Mouse (Mus musculus) neural tube, embryonic 12.5 days (tissue): ENCODE measurements around the gene Thap7. TPM values are rescaled to one million over a fixed set of nuclear protein-coding genes. Genes with fewer than 3 reads are reported as not detected.
"Not testable (repeated sequence)": the region's sequence is repeated elsewhere in the genome, so short reads cannot be mapped to it uniquely, and the experiment has no call there.

Experiments
- ATAC-seq: fragments of 200-750 bp; cut with Nextera tagmentation; 2 replicates; pipeline ENCODE4 v1.8.0; 2017; ENCODE audit warnings: low read depth, mild to moderate bottlenecking, moderate TSS enrichment, moderate library complexity; ENCODE audit not compliant: low FRiP score
- H3K27ac ChIP-seq: fragments of 300-500 bp; sonication (generic); 2 replicates; pipeline ENCODE4 v1.5.1; 2016
- H3K27me3 ChIP-seq: fragments of 300-500 bp; sonication (generic); replicated peaks from 2 replicates; pipeline ENCODE4 v1.6.1; 2016; ENCODE audit warnings: mild to moderate bottlenecking
- H3K36me3 ChIP-seq: fragments of 300-500 bp; sonication (generic); 2 replicates; pipeline ENCODE4 v1.6.1; 2016; ENCODE audit warnings: mild to moderate bottlenecking
- H3K4me1 ChIP-seq: fragments of 300-500 bp; sonication (generic); 2 replicates; pipeline ENCODE4 v1.6.1; 2016
- H3K4me2 ChIP-seq: fragments of 300-500 bp; sonication (generic); replicated peaks from 2 replicates; pipeline ENCODE4 v1.6.1; 2016; ENCODE audit warnings: mild to moderate bottlenecking
- H3K4me3 ChIP-seq: fragments of 300-500 bp; sonication (generic); 2 replicates; pipeline ENCODE4 v1.5.1; 2016
- H3K9ac ChIP-seq: fragments of 300-500 bp; sonication (generic); 2 replicates; pipeline ENCODE4 v1.6.1; 2016; ENCODE audit warnings: mild to moderate bottlenecking
- H3K9me3 ChIP-seq: fragments of 300-500 bp; sonication (generic); 2 replicates; pipeline ENCODE4 v1.6.1; 2016; ENCODE audit warnings: mild to moderate bottlenecking
- WGBS: fragments of 180-500 bp; shearing (Covaris S2); methylation state at CpG from one replicate; pipeline ENCODE4 v1.1.7; 2016; 5-methylcytosine and 5-hydroxymethylcytosine counted together
- polyA plus RNA-seq: library from polyadenylated mRNA; unstranded; fragments of >200 nt; fragmentation: Nextera tagmentation; extraction: Ambion mirVana; gene quantifications from 2 replicates; pipeline ENCODE4 v1.2.1, GENCODE M21; 2016

Thap7 gene
- polyA plus RNA-seq, 1 experiment from 2014 or later, result 62.7 TPM

DNA sequence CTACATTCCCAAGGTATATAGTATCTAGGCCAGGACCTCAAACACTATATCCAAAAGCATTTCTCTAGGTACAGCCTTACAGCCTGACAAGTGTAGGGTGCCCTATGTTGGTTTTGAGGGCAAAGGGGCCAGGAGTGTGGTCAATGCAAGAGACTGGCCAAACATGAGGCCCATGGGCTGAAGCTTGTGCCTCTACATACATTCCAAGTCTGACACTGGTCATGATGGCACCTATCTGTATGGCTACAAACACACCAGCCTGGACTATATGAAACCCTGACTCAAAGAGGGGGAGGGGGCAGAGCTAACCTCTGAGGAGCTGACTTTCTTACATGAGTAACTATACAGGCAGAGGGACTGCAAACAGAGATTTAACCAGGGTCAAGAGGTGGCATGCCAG, 3.3 kb downstream of the Thap7 start:
- Histone ChIP-seq H3K9me3 (no peaks in the 10 kb centered on the region), H3K4me1 (peaks cover 16% of the 10 kb centered on the region), H3K27ac (no peak overlapping the region), H3K27me3 (no peaks in the 10 kb centered on the region), H3K36me3 (peaks cover 60% of the 10 kb centered on the region), H3K4me2 (no peak overlapping the region), H3K4me3 (no peak overlapping the region), H3K9ac (no peak overlapping the region)
- no peak for ATAC-seq

- no peak for ATAC-seq
- H3K4me1 ChIP-seq, result peaks cover 10% of the 10 kb centered on the region
- 91% methylated on average over 6 of the region's 6 CpGs for WGBS
- H3K9ac ChIP-seq, result no peak overlapping the region
- H3K36me3 ChIP-seq, result peaks cover 74% of the 10 kb centered on the region
- H3K4me2 ChIP-seq, result no peak overlapping the region
- no peaks in the 10 kb centered on the region for H3K9me3 ChIP-seq
- H3K27ac ChIP-seq, result no peak overlapping the region
- no peaks in the 10 kb centered on the region for H3K27me3 ChIP-seq
- H3K4me3 ChIP-seq, result no peak overlapping the region
Observed at GRCm38 (mm10) chr16:17526223-17526622, 4.7 kb downstream of the Thap7 start.

GRCm38 (mm10) chr16:17525524-17525923, 5.4 kb downstream of the Thap7 start:
- no peak overlapping the region for H3K4me2 ChIP-seq
- H3K27me3 ChIP-seq, result no peaks in the 10 kb centered on the region
- peaks cover 10% of the 10 kb centered on the region for H3K4me1 ChIP-seq
- no peak overlapping the region for H3K9ac ChIP-seq
- H3K9me3 ChIP-seq, result no peaks in the 10 kb centered on the region
- ATAC-seq, result no peak
- H3K27ac ChIP-seq, result no peak overlapping the region
- whole genome bisulfite sequencing, result 93% methylated on average over 3 of the region's 3 CpGs
- no peak overlapping the region for H3K4me3 ChIP-seq
- peaks cover 81% of the 10 kb centered on the region for H3K36me3 ChIP-seq

DNA sequence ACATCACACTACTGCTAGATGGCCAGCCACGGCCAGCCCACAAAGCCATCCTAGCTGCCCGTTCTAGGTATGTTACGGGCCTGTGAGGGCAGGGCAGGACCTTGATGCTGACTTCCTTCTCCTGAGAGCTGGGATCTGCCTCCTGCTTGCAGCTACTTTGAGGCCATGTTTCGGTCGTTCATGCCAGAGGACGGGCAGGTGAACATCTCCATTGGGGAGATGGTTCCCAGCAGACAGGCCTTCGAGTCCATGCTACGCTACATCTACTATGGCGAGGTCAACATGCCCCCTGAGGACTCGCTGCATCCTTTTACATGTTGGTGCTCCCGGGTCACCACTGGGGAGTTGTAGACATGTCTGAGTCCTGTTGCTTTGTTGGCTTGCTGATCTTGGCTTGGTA, 6.8 kb downstream of the Thap7 start:
- WGBS, result 94% methylated on average over 11 of the region's 11 CpGs
- Histone ChIP-seq H3K9me3 (no peaks in the 10 kb centered on the region), H3K4me3 (no peak overlapping the region), H3K27ac (no peak overlapping the region), H3K4me1 (no peaks in the 10 kb centered on the region), H3K36me3 (peaks cover 95% of the 10 kb centered on the region), H3K27me3 (no peaks in the 10 kb centered on the region), H3K9ac (no peak overlapping the region), H3K4me2 (no peak overlapping the region)
- no peak for ATAC-seq

GRCm38 (mm10) chr16:17518910-17519309, 12.0 kb downstream of the Thap7 start:
- Histone ChIP-seq H3K9me3 (no peaks in the 10 kb centered on the region), H3K36me3 (peaks cover 95% of the 10 kb centered on the region), H3K4me2 (no peak overlapping the region), H3K4me1 (no peaks in the 10 kb centered on the region), H3K4me3 (no peak overlapping the region), H3K9ac (no peak overlapping the region), H3K27me3 (no peaks in the 10 kb centered on the region), H3K27ac (no peak overlapping the region)
- no peak for ATAC-seq
- 86% methylated on average over 2 of the region's 2 CpGs for WGBS

DNA sequence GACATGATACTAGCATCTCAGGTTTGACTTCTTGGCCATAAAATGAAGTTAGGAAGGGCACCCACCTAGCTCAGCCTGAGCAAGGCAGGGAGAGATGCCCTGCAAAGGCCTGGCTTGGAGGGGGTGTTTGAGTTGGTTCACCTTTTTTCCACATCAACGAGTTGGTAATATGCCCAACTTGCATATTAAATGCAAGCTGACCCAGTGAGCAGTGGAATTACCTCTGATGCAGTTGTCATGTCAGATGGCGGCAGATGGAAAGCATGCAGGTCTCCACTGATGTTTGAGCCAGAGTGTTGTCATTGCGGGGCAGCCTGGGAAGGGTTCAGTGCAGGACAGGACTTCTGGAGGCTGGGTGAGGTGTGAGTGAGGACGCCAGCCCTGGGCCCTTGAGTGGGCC, 19.5 kb downstream of the Thap7 start:
- no peak overlapping the region for H3K4me2 ChIP-seq
- H3K36me3 ChIP-seq, result peaks cover 53% of the 10 kb centered on the region
- 93% methylated on average over 4 of the region's 4 CpGs for WGBS
- H3K9me3 ChIP-seq, result no peaks in the 10 kb centered on the region
- peaks cover 15% of the 10 kb centered on the region for H3K4me1 ChIP-seq
- H3K9ac ChIP-seq, result no peak overlapping the region
- no peaks in the 10 kb centered on the region for H3K27me3 ChIP-seq
- ATAC-seq, result no peak
- H3K4me3 ChIP-seq, result no peak overlapping the region
- no peak overlapping the region for H3K27ac ChIP-seq

DNA sequence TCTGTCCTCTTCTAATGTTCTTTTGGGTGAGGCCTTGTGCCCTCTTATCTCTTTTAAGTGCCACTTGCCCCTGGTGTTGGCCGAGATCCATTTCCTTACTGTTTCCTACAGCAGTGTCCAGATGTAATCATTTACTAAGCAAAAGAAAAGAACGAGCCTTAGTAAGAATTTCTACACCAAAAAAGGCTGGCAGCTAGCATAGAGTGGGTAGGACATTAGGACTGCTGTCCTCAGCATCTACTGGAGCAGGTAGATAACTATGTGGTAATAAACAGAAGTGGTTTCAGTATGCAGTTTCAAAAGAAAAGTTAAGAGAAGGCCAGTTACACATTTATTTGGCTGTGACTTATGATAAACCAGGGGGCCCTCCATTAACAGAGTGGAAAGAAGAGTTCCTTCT, 20.2 kb downstream of the Thap7 start:
- ATAC-seq, result no peak
- no peak overlapping the region for H3K27ac ChIP-seq
- H3K4me2 ChIP-seq, result peak overlapping the region; percentile 71; the same call in 1 of the 2 replicates
- H3K36me3 ChIP-seq, result peaks cover 46% of the 10 kb centered on the region
- H3K4me3 ChIP-seq, result no peak overlapping the region
- H3K9me3 ChIP-seq, result no peaks in the 10 kb centered on the region
- 90% methylated on average over 2 of the region's 2 CpGs for WGBS
- H3K9ac ChIP-seq, result no peak overlapping the region
- no peaks in the 10 kb centered on the region for H3K27me3 ChIP-seq
- peaks cover 15% of the 10 kb centered on the region for H3K4me1 ChIP-seq

DNA sequence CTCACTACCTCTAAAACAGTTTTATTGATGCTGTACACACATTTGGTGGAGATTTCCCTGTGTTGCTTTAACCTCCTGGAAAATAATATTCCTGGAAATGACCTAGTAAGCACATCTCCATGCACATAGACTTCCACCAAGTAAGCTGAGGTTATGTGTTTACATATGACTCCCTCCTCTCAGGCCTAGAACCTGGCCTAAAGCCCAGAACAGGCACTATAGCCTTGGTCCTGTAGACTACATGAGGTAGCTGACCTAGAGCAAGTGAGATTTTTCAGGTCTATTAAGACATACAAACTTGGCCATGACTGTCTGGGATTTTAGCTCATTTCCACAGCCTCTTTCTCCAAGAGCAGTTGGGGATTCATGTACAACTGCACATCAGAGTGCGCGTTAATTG, 20.8 kb downstream of the Thap7 start:
- ATAC-seq, result no peak
- H3K9ac ChIP-seq, result no peak overlapping the region
- H3K27me3 ChIP-seq, result no peaks in the 10 kb centered on the region
- no peak overlapping the region for H3K27ac ChIP-seq
- 99% methylated on average over 2 of the region's 2 CpGs for WGBS
- H3K4me2 ChIP-seq, result peak overlapping the region; percentile 71
- no peaks in the 10 kb centered on the region for H3K9me3 ChIP-seq
- H3K4me3 ChIP-seq, result no peak overlapping the region; the same call in 1 of the 2 replicates
- H3K36me3 ChIP-seq, result peaks cover 42% of the 10 kb centered on the region
- H3K4me1 ChIP-seq, result peaks cover 15% of the 10 kb centered on the region

GRCm38 (mm10) chr16:17509240-17509597, 21.7 kb downstream of the Thap7 start:
- WGBS, result 12% methylated on average over 9 of the region's 9 CpGs
- H3K9me3 ChIP-seq, result no peaks in the 10 kb centered on the region
- H3K27ac ChIP-seq, result no peak overlapping the region
- ATAC-seq, result peak; percentile 2; the same call in 1 of the 2 replicates
- peak overlapping the region; percentile 72 for H3K4me3 ChIP-seq
- H3K9ac ChIP-seq, result peak overlapping the region; percentile 66
- H3K4me2 ChIP-seq, result peak overlapping the region; percentile 71
- peaks cover 34% of the 10 kb centered on the region for H3K36me3 ChIP-seq
- H3K27me3 ChIP-seq, result no peaks in the 10 kb centered on the region
- H3K4me1 ChIP-seq, result peaks cover 15% of the 10 kb centered on the region

DNA sequence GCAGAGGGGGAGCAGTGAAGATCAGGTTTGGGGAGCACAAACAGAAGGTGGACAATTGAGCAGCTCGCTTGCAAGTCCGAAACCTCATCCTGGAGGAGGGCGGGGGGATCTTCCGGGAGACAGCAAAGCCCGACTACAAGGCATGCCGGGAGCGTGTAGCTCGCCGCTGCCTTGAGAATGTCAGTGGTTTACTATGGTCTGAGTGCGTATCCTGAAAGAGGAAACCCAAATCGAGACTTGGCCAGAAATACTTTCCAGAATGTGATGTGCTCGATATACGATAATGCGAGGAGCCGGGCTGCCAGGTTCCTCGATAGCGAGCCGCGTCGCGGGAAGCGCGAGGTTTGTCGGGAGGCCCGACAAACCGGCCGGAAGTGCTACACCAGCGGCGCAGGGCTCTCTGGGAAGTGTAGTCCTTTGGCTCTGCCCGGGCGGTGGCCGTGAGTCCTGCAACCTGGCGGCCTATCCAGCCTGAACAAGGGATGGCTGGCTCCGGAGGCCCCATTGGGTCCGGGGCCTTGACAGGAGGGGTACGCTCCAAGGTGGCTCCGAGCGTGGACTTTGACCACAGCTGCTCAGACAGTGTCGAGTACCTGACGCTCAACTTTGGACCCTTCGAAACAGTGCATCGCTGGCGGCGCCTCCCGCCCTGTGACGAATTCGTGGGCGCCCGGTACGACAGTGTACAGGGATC, 22.2 kb downstream of the Thap7 start, which contains the start of gene Lztr1:
Gene Lztr1 (plus strand): TSS at position 143 of the 694 bp plus-strand sequence.
- peaks cover 15% of the 10 kb centered on the region for H3K4me1 ChIP-seq
- H3K9ac ChIP-seq, result peak within 1 kb of the TSS; percentile 66
- peak within 1 kb of the TSS; percentile 71 for H3K4me2 ChIP-seq
- H3K4me3 ChIP-seq, result peak within 1 kb of the TSS; percentile 72
- H3K27me3 ChIP-seq, result no peaks in the 10 kb centered on the region
- peaks cover 29% of the 10 kb centered on the region for H3K36me3 ChIP-seq
- WGBS, result under 1% methylated on average over 50 of the region's 50 CpGs
- peak within 1 kb of the TSS; percentile 26; the same call in 1 of the 2 replicates for H3K27ac ChIP-seq
- peak; percentile 98 for ATAC-seq
- no peaks in the 10 kb centered on the region for H3K9me3 ChIP-seq

- peak; percentile 23; the same call in 1 of the 2 replicates for ATAC-seq
- H3K9me3 ChIP-seq, H3K27me3 ChIP-seq: not testable (repeated sequence)
- peaks cover 22% of the 10 kb centered on the region for H3K36me3 ChIP-seq
- 0 out of 2 replicates have a peak overlapping the region, but pooled peaks have one; percentile 26 for H3K27ac ChIP-seq
- peak overlapping the region; percentile 72 for H3K4me3 ChIP-seq
- H3K9ac ChIP-seq, result peak overlapping the region; percentile 66
- H3K4me1 ChIP-seq, result peaks cover 15% of the 10 kb centered on the region
- WGBS, result 30% methylated on average over 3 of the region's 3 CpGs
- peak overlapping the region; percentile 71 for H3K4me2 ChIP-seq
Observed at GRCm38 (mm10) chr16:17508031-17508430, 22.9 kb downstream of the Thap7 start.

- Histone ChIP-seq H3K27me3 (no peaks in the 10 kb centered on the region), H3K4me2 (no peak overlapping the region), H3K9me3 (no peaks in the 10 kb centered on the region), H3K4me1 (peaks cover 15% of the 10 kb centered on the region), H3K9ac (no peak overlapping the region), H3K36me3 (peaks cover 13% of the 10 kb centered on the region), H3K4me3 (no peak overlapping the region), H3K27ac (no peak overlapping the region)
- WGBS, result 84% methylated on average over 5 of the region's 5 CpGs
- ATAC-seq, result no peak
Observed at GRCm38 (mm10) chr16:17507018-17507552, 23.9 kb downstream of the Thap7 start.

GRCm38 (mm10) chr16:17502681-17503080, 28.3 kb downstream of the Thap7 start:
- Histone ChIP-seq H3K9me3 (no peaks in the 10 kb centered on the region), H3K9ac (no peak overlapping the region), H3K27ac (no peak overlapping the region), H3K4me2 (no peak overlapping the region), H3K36me3 (no peaks in the 10 kb centered on the region), H3K4me3 (no peak overlapping the region), H3K4me1 (peaks cover 7% of the 10 kb centered on the region), H3K27me3 (no peaks in the 10 kb centered on the region)
- no peak for ATAC-seq
- WGBS, result 86% methylated on average over 4 of the region's 4 CpGs
